Mouse (Mus musculus) B cell, adult 62 days (primary cell): Measurements from ENCODE around the gene Map7d1. TPM values are rescaled to one million over a fixed set of nuclear protein-coding genes. Genes with fewer than 3 reads are reported as not detected.

Source experiments
- total RNA-seq: library from RNA; stranded (reverse); gene quantifications from 4 replicates; pipeline ENCODE4 v1.2.4, GENCODE M21; 2023

Gene Map7d1
- 45.8 to 61.0 TPM (median 54.2 TPM) in 4 replicates for total RNA-seq

DNA sequence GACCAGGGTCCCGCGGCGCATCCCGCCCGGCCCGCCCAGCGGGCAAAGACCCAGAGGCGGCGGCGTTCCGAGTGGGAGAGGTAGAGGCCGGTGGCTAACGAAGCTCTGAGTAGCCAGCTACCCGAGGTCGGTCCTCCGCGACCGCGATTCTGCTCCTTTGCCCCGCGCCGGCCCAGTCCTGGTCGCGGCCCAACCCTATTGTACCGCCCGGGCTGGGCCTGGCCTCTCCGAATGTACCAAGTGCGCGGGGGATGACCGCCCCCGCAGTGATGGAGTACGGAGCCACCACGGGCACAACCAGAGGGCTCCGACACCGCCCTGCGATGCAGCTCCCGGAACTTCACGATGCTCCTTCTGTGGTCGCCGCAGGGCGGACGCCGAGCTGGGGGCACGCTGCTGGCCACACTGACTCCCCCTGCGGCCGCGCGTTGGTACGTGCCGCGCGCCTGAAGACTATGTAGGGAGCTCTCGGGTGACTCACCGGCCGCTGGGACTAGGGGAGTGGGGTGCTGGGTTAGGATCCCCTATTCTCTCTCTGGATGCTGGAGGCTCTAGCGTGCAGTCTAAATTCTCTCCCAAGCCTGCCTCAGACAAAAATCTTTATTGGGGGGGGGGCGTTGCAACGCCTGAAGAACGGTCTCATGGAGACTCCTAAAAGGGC is at the start of gene Map7d1:
Map7d1 (minus strand) TSS at position 213 of the 661 bp plus-strand sequence.

DNA sequence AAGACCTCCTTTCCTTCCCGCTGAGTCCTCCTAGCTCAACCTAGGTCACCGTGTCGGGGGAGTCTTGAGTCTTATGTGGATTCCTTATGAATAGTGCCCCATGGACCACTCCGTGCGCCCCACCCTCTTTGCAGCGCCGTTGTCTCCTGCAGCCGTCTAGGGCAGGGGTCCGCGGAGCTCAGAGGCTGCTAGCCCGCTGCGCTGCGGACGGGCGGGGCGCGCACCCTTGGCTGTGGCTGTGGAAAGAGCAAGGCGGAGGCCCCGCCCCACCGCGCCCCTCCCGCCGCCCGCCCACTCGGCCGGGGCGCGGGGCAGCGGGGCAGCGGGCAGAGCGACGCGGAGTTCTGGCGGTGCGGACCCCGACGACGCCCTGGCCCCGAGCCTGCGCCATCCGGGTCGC is 30.3 kb upstream of the Map7d1 start, which contains the start of gene Col8a2:
Col8a2 (plus strand) TSS at position 302 of the 400 bp plus-strand sequence.

DNA sequence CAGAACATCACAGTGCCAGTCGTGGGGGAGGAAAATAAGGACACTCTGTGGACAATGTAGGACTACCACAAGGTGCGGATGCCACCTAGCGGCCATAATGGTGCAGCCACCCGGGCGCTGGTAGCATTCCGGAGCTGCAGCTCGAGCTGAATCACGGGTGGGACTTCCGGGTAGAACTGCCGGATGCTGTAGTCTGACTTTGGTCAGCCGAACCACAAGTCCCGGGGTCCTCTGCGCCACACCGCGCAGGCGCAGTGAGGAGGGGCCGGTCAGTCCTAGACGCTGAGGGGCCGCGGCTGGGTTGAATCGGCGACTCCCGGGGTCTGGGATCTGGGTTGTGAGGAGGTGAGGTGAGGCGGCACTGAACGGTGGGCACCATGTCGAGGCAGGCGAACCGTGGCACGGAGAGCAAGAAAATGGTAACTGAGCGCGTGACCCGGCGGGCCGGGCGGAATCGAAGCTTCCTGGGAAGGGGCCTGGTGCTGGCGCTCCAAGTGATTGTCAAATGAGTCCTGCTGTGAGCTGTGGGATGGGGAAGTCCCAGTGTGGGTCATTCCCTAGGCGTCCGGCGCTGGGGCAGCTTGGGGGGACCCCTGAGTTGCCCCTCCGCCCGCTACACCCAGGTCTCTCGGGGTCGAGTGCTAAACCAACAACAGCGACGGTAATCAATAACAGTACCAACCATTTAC is 6.1 kb upstream of the Map7d1 start, which contains the start of gene Trappc3:
Trappc3 (plus strand) TSS at position 207 of the 689 bp plus-strand sequence.

DNA sequence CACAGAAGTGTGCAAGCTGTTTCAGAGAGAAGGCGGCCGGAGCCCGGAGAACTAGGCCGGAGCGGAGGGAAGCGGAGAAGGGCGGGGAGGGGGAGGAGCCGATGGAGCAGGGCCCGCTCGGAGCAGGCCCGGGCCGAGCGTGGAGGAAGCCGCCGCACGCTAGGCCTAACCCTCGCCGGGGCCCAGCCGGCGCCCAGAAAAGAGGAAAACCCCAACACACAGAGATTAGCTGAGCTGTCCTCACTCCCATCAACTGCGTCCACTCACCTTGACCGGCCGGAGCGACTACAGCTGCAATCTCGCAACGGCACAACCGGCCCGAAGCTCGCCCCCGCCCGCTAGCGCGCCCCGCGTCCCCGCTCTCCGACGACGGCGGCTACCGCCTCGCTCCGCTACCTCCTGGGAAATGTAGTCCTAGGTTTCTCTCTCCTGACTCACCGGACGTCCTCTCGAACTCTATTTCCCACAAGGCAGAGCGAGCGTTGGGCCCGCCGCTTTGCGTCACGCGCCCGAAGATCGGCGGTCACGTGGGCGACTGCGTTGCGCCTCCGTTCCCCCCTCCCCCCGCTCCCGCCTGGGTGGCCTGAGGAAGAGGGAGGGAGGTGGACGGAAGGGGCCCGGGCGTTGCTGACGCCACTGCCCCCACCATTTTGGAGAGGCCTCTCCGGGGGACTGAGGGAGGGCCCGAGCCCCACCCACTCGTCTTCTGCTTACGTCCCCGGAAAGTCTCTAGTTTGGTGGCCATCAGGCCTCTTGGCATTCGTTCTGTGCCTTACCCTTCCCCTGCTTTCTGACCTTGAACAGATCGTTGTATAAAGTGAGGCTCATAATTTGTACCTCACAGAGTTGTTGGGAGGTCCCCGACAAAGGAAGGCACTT is 53.6 kb downstream of the Map7d1 start, which contains the start of gene Thrap3:
Thrap3 (minus strand) TSS at position 458 of the 879 bp plus-strand sequence.

Other genes starting within 250 kb of the Map7d1 start
- 0.88 to 2.0 TPM (median 1.3 TPM) in 4 replicates for gene Csf3r, start 231.8 kb downstream of the Map7d1 start, total RNA-seq
- gene Mrps15, start 209.4 kb downstream of the Map7d1 start, total RNA-seq: 37.8 to 44.0 TPM (median 42.6 TPM) in 4 replicates
- 0.18 to 2.2 TPM (median 0.66 TPM) in 3 of 4 replicates, not detected in the other for gene Oscp1, start 197.8 kb downstream of the Map7d1 start, total RNA-seq
- 15.5 to 18.7 TPM (median 17.1 TPM) in 4 replicates for gene Lsm10, start 159.7 kb downstream of the Map7d1 start, total RNA-seq
- gene Stk40, start 152.4 kb downstream of the Map7d1 start, total RNA-seq: 39.6 to 45.1 TPM (median 42.4 TPM) in 4 replicates
- gene Eva1b, start 108.6 kb downstream of the Map7d1 start, total RNA-seq: 3.1 to 4.8 TPM (median 4.1 TPM) in 4 replicates
- 0.23 to 1.3 TPM (median 0.83 TPM) in 4 replicates for gene Sh3d21, start 92.9 kb downstream of the Map7d1 start, total RNA-seq
- 570 to 644 TPM (median 635 TPM) in 4 replicates for gene Thrap3, start 53.6 kb downstream of the Map7d1 start, total RNA-seq
- 39.9 to 47.8 TPM (median 42.9 TPM) in 4 replicates for gene Trappc3, start 6.0 kb upstream of the Map7d1 start, total RNA-seq
- gene Col8a2, start 30.4 kb upstream of the Map7d1 start, total RNA-seq: not detected in 4 replicates
- gene Adprhl2, start 65.4 kb upstream of the Map7d1 start, total RNA-seq: 31.4 to 44.4 TPM (median 37.4 TPM) in 4 replicates
- not detected in 4 replicates for gene Tekt2, start 69.3 kb upstream of the Map7d1 start, total RNA-seq
- gene Ago3, start 173.2 kb upstream of the Map7d1 start, total RNA-seq: 27.0 to 32.5 TPM (median 28.8 TPM) in 4 replicates
- gene Ago1, start 212.2 kb upstream of the Map7d1 start, total RNA-seq: 54.6 to 60.3 TPM (median 57.6 TPM) in 4 replicates